Mouse (Mus musculus) heart, adult 2 months (tissue): ENCODE results near the gene Ppbp.

ENCODE experiments used
- CTCF ChIP-seq: fragments of 200-600 bp; IDR thresholded peaks from 2 replicates; pipeline ENCODE4 v1.8.1; 2022; ENCODE audit warnings: antibody characterized with exemption, mild to moderate bottlenecking, moderate library complexity
- POLR2A ChIP-seq: fragments of 200-500 bp; IDR thresholded peaks from 2 replicates; pipeline ENCODE4 v1.6.1; 2011; ENCODE audit warnings: mild to moderate bottlenecking, low read depth, low read length, control low read depth; ENCODE audit not compliant: insufficient read depth

- TF ChIP-seq CTCF (no peak), POLR2A (no peak)
Measured at GRCm38 (mm10) chr5:90806050-90806449, 37.7 kb downstream of the Ppbp start.
